Mouse (Mus musculus) lung, embryonic 14.5 days (tissue): ENCODE results near the gene Invs. TPM values are rescaled to one million over a fixed set of nuclear protein-coding genes. Genes with fewer than 3 reads are reported as not detected.
A peak's percentile ranks its signal among the peaks of the same experiment; 100 is the strongest.

Source experiments
- ATAC-seq: fragments of 200-750 bp; cut with Nextera tagmentation; 2 replicates; pipeline ENCODE4 v1.8.0; 2017; ENCODE audit warnings: mild to moderate bottlenecking, moderate TSS enrichment, moderate library complexity; ENCODE audit not compliant: insufficient read depth
- DNase-seq: peaks from one replicate; pipeline ENCODE4 v3.0.0-alpha.2; 2015
- H3K27ac ChIP-seq: fragments of 300-500 bp; sonication (generic); 2 replicates; pipeline ENCODE4 v1.5.1; 2014; ENCODE audit warnings: low read depth, mild to moderate bottlenecking, moderate library complexity
- H3K27me3 ChIP-seq: fragments of 300-500 bp; sonication (generic); 2 replicates; pipeline ENCODE4 v1.6.1; 2014; ENCODE audit warnings: low read length, control low read depth; ENCODE audit not compliant: insufficient read depth
- H3K36me3 ChIP-seq: fragments of 300-500 bp; sonication (generic); 2 replicates; pipeline ENCODE4 v1.6.1; 2014; ENCODE audit warnings: control low read depth; ENCODE audit not compliant: insufficient read depth
- H3K4me1 ChIP-seq: fragments of 300-500 bp; sonication (generic); 2 replicates; pipeline ENCODE4 v1.6.1; 2014; ENCODE audit warnings: antibody characterized with exemption, control low read depth; ENCODE audit not compliant: insufficient read depth
- H3K4me2 ChIP-seq: fragments of 300-500 bp; sonication (generic); 2 replicates; pipeline ENCODE4 v1.6.1; 2014; ENCODE audit warnings: mild to moderate bottlenecking
- H3K4me3 ChIP-seq: fragments of 300-500 bp; sonication (generic); 2 replicates; pipeline ENCODE4 v1.5.1; 2014; ENCODE audit warnings: low read depth, low read length
- H3K9ac ChIP-seq: fragments of 300-500 bp; sonication (generic); 2 replicates; pipeline ENCODE4 v1.6.1; 2014
- H3K9me3 ChIP-seq: fragments of 300-500 bp; sonication (generic); 2 replicates; pipeline ENCODE4 v1.6.1; 2016; ENCODE audit warnings: low read depth, low read length, control low read depth
- CTCF ChIP-seq: IDR thresholded peaks from 2 replicates; pipeline ENCODE4 v1.5.1; 2016; ENCODE audit warnings: antibody characterized with exemption, low read depth
- WGBS: fragments of 180-500 bp; shearing (Covaris S2); extraction: QIAGEN DNeasy Blood & Tissue Kit; methylation state at CpG from one replicate; pipeline ENCODE4 v1.1.7; 2014; 5-methylcytosine and 5-hydroxymethylcytosine counted together
- polyA plus RNA-seq: library from polyadenylated mRNA; unstranded; fragments of >200 nt; fragmentation: Nextera tagmentation; extraction: Ambion mirVana; gene quantifications from 2 replicates; pipeline ENCODE4 v1.2.1, GENCODE M21; 2014

Invs gene
- polyA plus RNA-seq, 1 experiment from 2014 or later = 9.6 TPM

DNA sequence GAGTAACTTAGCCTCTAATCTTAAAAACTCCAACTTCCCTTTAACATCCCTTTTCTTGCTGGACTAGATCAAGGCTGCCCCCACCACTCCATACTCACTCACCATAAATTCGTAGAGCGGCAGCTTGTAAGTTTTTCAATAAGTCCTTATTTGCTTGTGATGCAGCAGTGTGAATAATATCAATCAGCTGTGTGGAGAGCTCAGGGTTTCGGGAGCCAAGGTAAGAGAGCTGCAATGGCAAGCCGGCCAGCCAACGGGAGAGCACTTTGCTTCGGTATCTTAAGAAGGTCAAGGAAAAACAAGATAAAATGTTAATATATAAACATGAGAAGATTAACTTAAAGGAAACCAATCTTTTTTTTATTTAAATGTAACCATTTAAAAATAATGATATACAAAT lies 178.9 kb downstream of the Invs start:
- peaks cover 73% of the 10 kb centered on the region for H3K36me3 ChIP-seq
- no peak overlapping the region for H3K9ac ChIP-seq
- no peaks in the 10 kb centered on the region for H3K9me3 ChIP-seq
- DNase-seq (no peak), ATAC-seq (no peak)
- TF ChIP-seq CTCF = no peak
- H3K4me3 ChIP-seq = no peak overlapping the region
- 88% methylated on average over 6 of the region's 6 CpGs for WGBS
- no peaks in the 10 kb centered on the region for H3K4me1 ChIP-seq
- no peaks in the 10 kb centered on the region for H3K27me3 ChIP-seq
- no peak overlapping the region for H3K27ac ChIP-seq
- no peak overlapping the region for H3K4me2 ChIP-seq

DNA sequence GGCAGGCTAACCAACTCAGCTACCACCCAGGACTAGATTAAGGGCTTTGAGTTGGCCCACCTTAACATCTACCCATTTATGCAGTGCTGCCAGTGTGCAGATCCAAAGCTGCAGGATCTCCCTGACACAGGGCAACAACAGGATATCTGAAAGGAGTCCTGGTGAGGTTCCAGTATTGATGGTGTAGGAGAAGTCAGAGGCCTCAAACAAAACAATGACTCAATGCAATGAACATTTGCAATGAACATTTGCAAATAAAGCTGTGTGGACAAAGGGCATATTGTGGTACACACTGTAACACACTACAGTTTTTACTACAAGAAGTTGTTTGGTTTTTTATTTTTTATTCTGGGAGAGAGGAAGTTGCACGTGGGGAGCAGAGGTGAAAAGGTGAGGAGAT lies 181.5 kb downstream of the Invs start:
- 74% methylated on average over 1 of the region's 1 CpGs for WGBS
- H3K4me3 ChIP-seq = no peak overlapping the region
- ATAC-seq (no peak), DNase-seq (no peak)
- peaks cover 57% of the 10 kb centered on the region for H3K36me3 ChIP-seq
- no peaks in the 10 kb centered on the region for H3K4me1 ChIP-seq
- no peak overlapping the region for H3K4me2 ChIP-seq
- no peak for TF ChIP-seq CTCF
- H3K9me3 ChIP-seq = no peaks in the 10 kb centered on the region
- H3K27ac ChIP-seq = no peak overlapping the region
- H3K27me3 ChIP-seq = no peaks in the 10 kb centered on the region
- H3K9ac ChIP-seq = no peak overlapping the region

DNA sequence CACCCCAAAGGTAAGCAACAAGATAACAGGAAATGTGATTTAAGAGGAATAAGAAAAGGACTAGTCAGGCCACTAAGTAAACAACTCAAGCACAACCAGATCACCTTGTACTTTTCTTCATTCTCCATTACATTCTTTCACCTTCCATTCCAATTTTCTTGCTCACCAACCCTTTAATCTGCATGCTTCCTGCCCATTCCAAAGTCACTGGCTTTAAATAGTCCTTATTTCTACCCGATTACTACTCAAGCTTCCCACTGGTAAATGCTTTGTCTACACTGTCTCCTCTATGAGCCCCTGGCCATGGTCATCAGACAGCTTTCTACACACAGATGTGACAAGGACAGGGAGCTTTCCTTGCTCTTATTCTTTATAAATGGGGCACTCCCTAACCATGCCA lies 191.4 kb downstream of the Invs start:
- Histone ChIP-seq H3K9me3 (no peaks in the 10 kb centered on the region), H3K27me3 (no peaks in the 10 kb centered on the region), H3K4me1 (no peaks in the 10 kb centered on the region), H3K36me3 (peaks cover 24% of the 10 kb centered on the region), H3K9ac (no peak overlapping the region), H3K4me3 (no peak overlapping the region), H3K4me2 (peak overlapping the region; percentile 82), H3K27ac (no peak overlapping the region)
- 67% methylated on average over 1 of the region's 1 CpGs for WGBS
- ATAC-seq = no peak
- no peak for TF ChIP-seq CTCF
- DNase-seq = no peak

DNA sequence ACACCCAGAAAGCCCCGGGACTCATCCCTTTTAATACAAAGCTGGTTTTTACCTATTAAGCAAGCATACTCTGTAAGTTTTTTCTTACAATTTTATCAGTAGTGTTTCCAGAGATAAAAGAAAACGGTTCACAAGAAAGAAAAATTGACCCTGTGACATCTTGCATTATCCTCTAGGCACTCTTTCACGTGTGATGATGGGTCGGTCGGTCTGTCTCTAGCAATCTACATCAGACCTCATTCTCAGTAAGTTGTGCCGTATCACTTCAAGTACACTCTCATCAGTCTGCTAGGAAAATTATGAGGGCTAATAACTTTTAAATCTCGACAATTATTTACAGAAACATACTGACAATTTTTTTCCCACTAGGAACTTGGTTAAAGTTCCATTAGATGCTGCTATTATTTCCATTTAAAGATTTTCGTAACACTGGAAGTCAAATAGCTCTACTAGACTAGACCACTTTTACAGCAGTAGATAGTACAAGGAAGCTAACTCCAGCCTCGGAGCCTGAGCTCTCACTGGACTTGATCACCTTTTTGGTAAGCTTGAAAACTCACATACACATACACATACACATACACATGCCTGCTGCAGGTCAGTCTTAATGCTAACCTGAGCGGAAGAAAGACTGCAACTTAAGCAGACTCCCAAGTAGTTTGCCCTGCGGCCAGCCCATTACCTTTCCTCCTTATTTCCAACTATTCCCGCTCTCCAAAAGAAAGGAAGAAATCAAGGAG lies 192.7 kb downstream of the Invs start:
- Histone ChIP-seq H3K9me3 (no peaks in the 10 kb centered on the region), H3K4me2 (peak overlapping the region; percentile 82), H3K9ac (peak overlapping the region; percentile 96), H3K27me3 (no peaks in the 10 kb centered on the region), H3K4me3 (peak overlapping the region; percentile 95), H3K4me1 (no peaks in the 10 kb centered on the region), H3K36me3 (peaks cover 13% of the 10 kb centered on the region), H3K27ac (peak overlapping the region; percentile 87; the same call in 1 of the 2 replicates)
- DNase-seq (peak; percentile 24), ATAC-seq (peak; percentile 1; the same call in 1 of the 2 replicates)
- TF ChIP-seq CTCF = no peak
- WGBS = 9% methylated on average over 12 of the region's 12 CpGs

DNA sequence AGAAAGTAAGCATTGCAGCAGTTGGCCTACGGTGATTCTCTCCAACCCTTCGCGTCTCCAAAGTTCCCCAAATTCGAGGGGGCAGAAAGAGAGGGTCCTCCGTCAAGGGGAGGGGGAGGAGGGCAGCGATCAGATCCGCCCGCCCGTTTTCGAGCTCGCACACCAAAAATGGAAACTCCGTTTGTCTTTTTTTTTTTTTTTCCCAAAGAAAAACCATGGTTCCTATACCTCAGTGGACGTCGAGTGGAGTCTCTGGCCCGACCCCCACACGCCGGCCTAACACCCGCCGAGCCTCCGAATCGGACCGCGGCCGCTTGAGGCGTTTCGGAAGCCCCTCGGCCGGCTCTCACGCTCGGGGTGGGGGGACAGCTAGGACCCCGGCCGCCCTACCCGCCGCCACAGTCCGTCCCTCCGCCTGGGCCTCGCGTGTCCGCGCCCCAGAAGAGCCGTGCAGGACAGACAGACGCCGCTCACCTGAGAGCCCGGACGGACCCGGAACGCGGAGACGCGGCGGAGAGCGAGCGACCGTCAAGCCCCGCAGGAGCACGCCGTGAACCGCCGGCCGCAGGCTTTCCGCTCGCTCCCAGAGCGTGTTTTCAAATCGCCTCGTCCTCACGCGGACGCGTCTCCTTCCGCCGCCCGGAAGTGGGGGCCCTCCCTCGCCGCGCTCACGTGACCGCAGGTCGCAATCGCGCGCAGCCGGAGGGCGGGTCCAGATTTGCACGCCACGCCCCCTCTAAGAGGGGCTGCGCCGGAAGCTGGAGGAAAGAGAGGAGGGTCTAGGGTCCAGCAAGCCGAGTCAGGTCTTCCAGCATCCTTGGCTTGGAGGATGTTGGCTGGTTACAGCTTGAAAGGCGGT lies 193.5 kb downstream of the Invs start, which contains the start of gene Tex10:
Gene Tex10, minus strand, starts transcription at position 668 of the 859 bp plus-strand sequence.
- no peak for TF ChIP-seq CTCF
- peak within 1 kb of the TSS; percentile 82 for H3K4me2 ChIP-seq
- peak within 1 kb of the TSS; percentile 96 for H3K9ac ChIP-seq
- H3K4me1 ChIP-seq = no peaks in the 10 kb centered on the region
- peaks cover 8% of the 10 kb centered on the region; the same call in 1 of the 2 replicates for H3K36me3 ChIP-seq
- H3K4me3 ChIP-seq = peak within 1 kb of the TSS; percentile 95
- no peaks in the 10 kb centered on the region for H3K27me3 ChIP-seq
- ATAC-seq (peak; percentile 94), DNase-seq (peak; percentile 97)
- WGBS = 1% methylated on average over 89 of the region's 89 CpGs
- H3K27ac ChIP-seq = peak within 1 kb of the TSS; percentile 87
- no peaks in the 10 kb centered on the region for H3K9me3 ChIP-seq

DNA sequence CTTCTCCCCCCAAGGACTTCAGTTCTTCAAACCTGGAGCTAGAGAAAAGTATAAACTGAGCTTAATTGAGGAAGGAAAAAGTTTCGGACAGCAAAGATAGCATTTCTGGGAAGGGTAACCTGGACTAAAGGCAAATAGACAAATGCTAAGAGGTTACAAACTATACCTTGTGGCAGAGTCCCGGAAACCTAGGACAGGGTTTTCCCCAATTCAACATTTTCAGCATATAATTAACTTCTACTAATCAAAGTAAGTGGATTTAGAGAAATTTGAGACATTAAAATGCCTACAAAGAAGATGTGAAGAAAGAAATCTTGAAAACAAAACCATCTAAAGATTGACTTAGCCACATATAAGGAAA lies 194.1 kb downstream of the Invs start:
- H3K27ac ChIP-seq = no peak overlapping the region
- H3K9ac ChIP-seq = 0 out of 2 replicates have a peak overlapping the region, but pooled peaks have one; percentile 96
- TF ChIP-seq CTCF = no peak
- no peaks in the 10 kb centered on the region for H3K27me3 ChIP-seq
- peaks cover 2% of the 10 kb centered on the region; the same call in 1 of the 2 replicates for H3K36me3 ChIP-seq
- WGBS = 75% methylated on average over 2 of the region's 2 CpGs
- ATAC-seq (peak; percentile 14), DNase-seq (no peak)
- H3K4me2 ChIP-seq = peak overlapping the region; percentile 82
- H3K4me1 ChIP-seq = no peaks in the 10 kb centered on the region
- peak overlapping the region; percentile 95 for H3K4me3 ChIP-seq
- peaks cover 1% of the 10 kb centered on the region; the same call in 1 of the 2 replicates for H3K9me3 ChIP-seq

DNA sequence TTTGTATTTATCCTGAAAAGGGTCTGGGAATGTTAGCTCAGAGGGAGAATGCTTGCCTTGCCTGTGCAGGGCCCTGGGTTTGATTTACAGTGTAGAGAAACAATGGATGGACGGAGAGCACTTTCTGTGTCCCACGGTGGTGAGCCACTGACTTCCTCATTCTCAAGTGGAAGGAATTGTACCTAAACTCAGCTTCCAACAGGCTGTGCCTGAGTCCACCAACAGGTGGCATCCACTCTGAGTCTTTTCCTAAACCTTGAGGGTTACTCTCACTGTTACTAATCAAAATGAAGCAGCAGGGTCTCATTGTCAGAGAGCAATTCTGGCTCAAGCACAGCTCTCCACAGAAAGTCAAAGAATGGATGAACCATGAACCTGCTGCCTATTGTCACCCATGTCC lies 201.7 kb downstream of the Invs start:
- TF ChIP-seq CTCF = peak; percentile 54
- Histone ChIP-seq H3K27me3 (no peaks in the 10 kb centered on the region), H3K9ac (no peak overlapping the region), H3K9me3 (peaks cover 7% of the 10 kb centered on the region; the same call in 1 of the 2 replicates), H3K27ac (no peak overlapping the region), H3K4me1 (no peaks in the 10 kb centered on the region), H3K36me3 (no peaks in the 10 kb centered on the region), H3K4me3 (no peak overlapping the region), H3K4me2 (no peak overlapping the region)
- no peak for ATAC-seq
- WGBS = 24% methylated on average over 2 of the region's 2 CpGs
- DNase-seq = peak; percentile 60

Other genes starting within 250 kb of the Invs start
- 0.12 and 0.22 TPM in 2 replicates for gene Nr4a3, start 234.6 kb upstream of the Invs start, polyA plus RNA-seq
- gene Stx17, start 154.8 kb upstream of the Invs start, polyA plus RNA-seq = 29.9 and 31.8 TPM in 2 replicates
- 72.2 and 81.2 TPM in 2 replicates for gene Erp44, start 202 bp upstream of the Invs start, polyA plus RNA-seq
- gene Tex10, start 193.7 kb downstream of the Invs start, polyA plus RNA-seq = 71.4 and 73.3 TPM in 2 replicates